Mouse (Mus musculus) heart, postnatal 0 days (tissue): ENCODE measurements at regions not wholly inside any gene's neighbourhood (a gene's known extent, or its start where the extent isn't known, plus 50 kb on each side); places are given as distances from the start of the nearest gene placed in this dataset.

Experiments
- CTCF ChIP-seq: IDR thresholded peaks from 2 replicates; pipeline ENCODE4 v1.5.1; 2016; ENCODE audit warnings: antibody characterized with exemption, control low read depth, low read depth
- EP300 ChIP-seq: IDR thresholded peaks from 2 replicates; pipeline ENCODE4 v1.6.1; 2016; ENCODE audit warnings: antibody characterized with exemption, low read depth

DNA sequence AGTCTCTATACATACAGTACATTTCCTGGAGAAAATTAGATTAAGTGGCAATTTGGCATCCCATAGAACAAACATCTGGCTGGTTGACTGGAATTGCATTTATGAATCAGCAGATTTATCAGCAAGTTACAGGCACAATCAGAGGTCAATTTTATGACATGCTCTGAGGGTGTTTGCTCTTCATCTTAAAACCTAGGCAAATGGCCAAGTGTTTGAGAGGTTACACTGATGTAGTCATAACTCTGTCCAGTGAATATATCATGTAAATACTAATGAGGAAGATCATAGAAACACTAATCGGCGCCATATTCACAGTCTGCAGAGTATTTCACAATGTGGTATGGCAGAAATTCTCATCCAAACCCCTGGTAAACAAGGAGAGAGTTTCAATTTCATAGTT lies 896.2 kb upstream of the Mms22l start:
- TF ChIP-seq CTCF (no peak), EP300 (no peak)
